Mouse (Mus musculus) myocyte (in vitro differentiated cells): Measurements from ENCODE around the gene Ghrhr. TPM values are rescaled to one million over a fixed set of nuclear protein-coding genes. Genes with fewer than 3 reads are reported as not detected.

Experiments
- H3K27me3 ChIP-seq: one replicate; pipeline ENCODE4 v1.6.1; 2011; ENCODE audit not compliant: control insufficient read depth, insufficient read depth, insufficient read length
- H3K36me3 ChIP-seq: one replicate; pipeline ENCODE4 v1.6.1; 2011; ENCODE audit not compliant: control insufficient read depth, insufficient read depth
- H3K4me2 ChIP-seq: one replicate; pipeline ENCODE4 v1.6.1; 2011; ENCODE audit warnings: low read depth, control low read depth
- H3K4me3 ChIP-seq: one replicate; pipeline ENCODE4 v1.5.1; 2011; ENCODE audit warnings: mild to moderate bottlenecking, control low read depth, moderate library complexity
- H3K79me2 ChIP-seq: one replicate; pipeline ENCODE4 v1.6.1; 2011; ENCODE audit not compliant: control insufficient read depth, insufficient read depth
- H3ac ChIP-seq: one replicate; pipeline ENCODE4 v1.6.1; 2011; ENCODE audit not compliant: control insufficient read depth, insufficient read length
- CEBPB ChIP-seq: IDR thresholded peaks from 2 replicates; pipeline ENCODE4 v1.6.1; 2011; ENCODE audit warnings: mild to moderate bottlenecking, moderate library complexity; ENCODE audit not compliant: poor library complexity, insufficient read depth, severe bottlenecking
- E2F4 ChIP-seq: IDR thresholded peaks from one replicate; pipeline ENCODE4 v1.6.1; 2011; ENCODE audit warnings: mild to moderate bottlenecking, control low read depth, moderate library complexity; ENCODE audit not compliant: insufficient read depth
- MAX ChIP-seq: IDR thresholded peaks from one replicate; pipeline ENCODE4 v1.6.1; 2011; ENCODE audit warnings: low read depth, mild to moderate bottlenecking, control low read depth
- MYOD1 ChIP-seq, 3 experiments: IDR thresholded peaks; one replicate each; pipeline ENCODE4 v1.6.1; 2011; ENCODE audit warnings: control low read depth in 2 of 3, low read depth in 2 of 3, mild to moderate bottlenecking in 2 of 3, moderate library complexity in 1 of 3; ENCODE audit not compliant: insufficient read length in 2 of 3, control insufficient read depth in 1 of 3
- MYOG ChIP-seq, 3 experiments: IDR thresholded peaks; one replicate each; pipeline ENCODE4 v1.6.1; 2011; ENCODE audit warnings: control low read depth in 2 of 3, low read depth in 2 of 3, mild to moderate bottlenecking in 2 of 3; ENCODE audit not compliant: insufficient read length in 2 of 3, control insufficient read depth in 1 of 3, insufficient read depth in 1 of 3
- POLR2A ChIP-seq: IDR thresholded peaks from one replicate; pipeline ENCODE4 v1.6.1; 2011; ENCODE audit warnings: low read depth, mild to moderate bottlenecking, control low read depth, moderate library complexity; ENCODE audit not compliant: insufficient read length
- POLR2AphosphoS2 ChIP-seq: IDR thresholded peaks from one replicate; pipeline ENCODE4 v1.6.1; 2011; ENCODE audit warnings: low read depth, control low read depth; ENCODE audit not compliant: insufficient read length
- REST ChIP-seq: IDR thresholded peaks from one replicate; pipeline ENCODE4 v1.6.1; 2011; ENCODE audit warnings: mild to moderate bottlenecking, control low read depth, moderate library complexity; ENCODE audit not compliant: insufficient read depth, insufficient read length
- SRF ChIP-seq: IDR thresholded peaks from one replicate; pipeline ENCODE4 v1.6.1; 2011; ENCODE audit warnings: low read depth; ENCODE audit not compliant: control insufficient read depth, insufficient read length
- TCF12 ChIP-seq: IDR thresholded peaks from one replicate; pipeline ENCODE4 v1.6.1; 2011; ENCODE audit warnings: mild to moderate bottlenecking, control low read depth; ENCODE audit not compliant: poor library complexity, insufficient read depth, severe bottlenecking
- TCF3 ChIP-seq: IDR thresholded peaks from one replicate; pipeline ENCODE4 v1.6.1; 2011; ENCODE audit warnings: low read depth, control low read depth; ENCODE audit not compliant: insufficient read length
- USF1 ChIP-seq: IDR thresholded peaks from one replicate; pipeline ENCODE4 v1.6.1; 2011; ENCODE audit warnings: low read depth, mild to moderate bottlenecking, control low read depth, moderate library complexity
- polyA plus RNA-seq: library from polyadenylated mRNA; unstranded; fragments of >200 nt; fragmentation: generic; extraction: Trizol; gene quantifications from one replicate; pipeline ENCODE4 v1.2.1, GENCODE M21; 2012; ENCODE audit warnings: missing spikeins

Ghrhr gene
- polyA plus RNA-seq, 1 experiment = not detected

- no peaks in the 10 kb centered on the region for H3K79me2 ChIP-seq
- no peak overlapping the region for H3ac ChIP-seq
Measured at GRCm38 (mm10) chr6:55407345-55407744, 31.2 kb downstream of the Ghrhr start.

GRCm38 (mm10) chr6:55410119-55410775, 34.2 kb downstream of the Ghrhr start:
- Histone ChIP-seq H3ac (no peak overlapping the region), H3K4me2 (no peak overlapping the region), H3K4me3 (no peak overlapping the region), H3K79me2 (no peaks in the 10 kb centered on the region), H3K36me3 (no peaks in the 10 kb centered on the region), H3K27me3 (no peaks in the 10 kb centered on the region)
- TF ChIP-seq CEBPB (no peak), TCF12 (no peak), MAX (no peak), POLR2AphosphoS2 (no peak), MYOG (IDR thresholded peaks at IDR 0.05; ENCODE audit: control insufficient read depth in 1 of 3, insufficient read depth in 1 of 3, insufficient read length in 2 of 3, low read depth in 2 of 3) (no peak), USF1 (no peak), TCF3 (no peak), POLR2A (no peak), MYOD1 (IDR thresholded peaks at IDR 0.05; ENCODE audit: control insufficient read depth in 1 of 3, insufficient read length in 2 of 3, low read depth in 2 of 3) (no peak), REST (no peak), SRF (no peak), E2F4 (no peak)

More at GRCm38 (mm10) chr6:55407345-55407744, 31.2 kb downstream of the Ghrhr start:
- Histone ChIP-seq H3K27me3 (no peaks in the 10 kb centered on the region), H3K4me3 (no peak overlapping the region), H3K36me3 (no peaks in the 10 kb centered on the region), H3K4me2 (no peak overlapping the region)
- TF ChIP-seq E2F4 = no peak
- no peak for TF ChIP-seq SRF
- no peak for TF ChIP-seq USF1
- TF ChIP-seq REST = no peak

- H3K4me2 ChIP-seq = no peak overlapping the region
- TF ChIP-seq REST = no peak
- no peak for TF ChIP-seq POLR2AphosphoS2
- no peak for TF ChIP-seq MYOG (IDR thresholded peaks at IDR 0.05; ENCODE audit: control insufficient read depth in 1 of 3, insufficient read depth in 1 of 3, insufficient read length in 2 of 3, low read depth in 2 of 3)
- TF ChIP-seq POLR2A = no peak
- no peak for TF ChIP-seq SRF
- TF ChIP-seq USF1 = no peak
- H3K36me3 ChIP-seq = no peaks in the 10 kb centered on the region
- no peak overlapping the region for H3ac ChIP-seq
- no peaks in the 10 kb centered on the region for H3K27me3 ChIP-seq
- H3K4me3 ChIP-seq = no peak overlapping the region
- no peaks in the 10 kb centered on the region for H3K79me2 ChIP-seq
Measured at GRCm38 (mm10) chr6:55410977-55411376, 34.9 kb downstream of the Ghrhr start.

GRCm38 (mm10) chr6:55416202-55416601, 40.1 kb downstream of the Ghrhr start:
- H3ac ChIP-seq = no peak overlapping the region
- TF ChIP-seq REST = no peak
- TF ChIP-seq CEBPB = no peak
- no peak for TF ChIP-seq POLR2A
- no peak overlapping the region for H3K4me3 ChIP-seq
- H3K79me2 ChIP-seq = no peaks in the 10 kb centered on the region
- H3K27me3 ChIP-seq = no peaks in the 10 kb centered on the region
- no peaks in the 10 kb centered on the region for H3K36me3 ChIP-seq
- no peak overlapping the region for H3K4me2 ChIP-seq

GRCm38 (mm10) chr6:55418746-55419410, 42.8 kb downstream of the Ghrhr start:
- no peaks in the 10 kb centered on the region for H3K36me3 ChIP-seq
- no peak for TF ChIP-seq TCF3
- no peak for TF ChIP-seq CEBPB
- no peak for TF ChIP-seq MYOD1 (IDR thresholded peaks at IDR 0.05; ENCODE audit: control insufficient read depth in 1 of 3, insufficient read length in 2 of 3, low read depth in 2 of 3)
- TF ChIP-seq TCF12 = no peak
- no peak for TF ChIP-seq SRF
- no peak for TF ChIP-seq MYOG (IDR thresholded peaks at IDR 0.05; ENCODE audit: control insufficient read depth in 1 of 3, insufficient read depth in 1 of 3, insufficient read length in 2 of 3, low read depth in 2 of 3)
- TF ChIP-seq USF1 = no peak
- no peak for TF ChIP-seq POLR2AphosphoS2
- TF ChIP-seq E2F4 = no peak
- no peak for TF ChIP-seq REST
- no peak for TF ChIP-seq POLR2A
- no peak for TF ChIP-seq MAX
- no peaks in the 10 kb centered on the region for H3K79me2 ChIP-seq
- H3ac ChIP-seq = no peak overlapping the region
- H3K27me3 ChIP-seq = no peaks in the 10 kb centered on the region
- H3K4me3 ChIP-seq = no peak overlapping the region
- no peak overlapping the region for H3K4me2 ChIP-seq
